ENCODE assay signal across 8 mouse cellular contexts in the genomic region with DNA sequence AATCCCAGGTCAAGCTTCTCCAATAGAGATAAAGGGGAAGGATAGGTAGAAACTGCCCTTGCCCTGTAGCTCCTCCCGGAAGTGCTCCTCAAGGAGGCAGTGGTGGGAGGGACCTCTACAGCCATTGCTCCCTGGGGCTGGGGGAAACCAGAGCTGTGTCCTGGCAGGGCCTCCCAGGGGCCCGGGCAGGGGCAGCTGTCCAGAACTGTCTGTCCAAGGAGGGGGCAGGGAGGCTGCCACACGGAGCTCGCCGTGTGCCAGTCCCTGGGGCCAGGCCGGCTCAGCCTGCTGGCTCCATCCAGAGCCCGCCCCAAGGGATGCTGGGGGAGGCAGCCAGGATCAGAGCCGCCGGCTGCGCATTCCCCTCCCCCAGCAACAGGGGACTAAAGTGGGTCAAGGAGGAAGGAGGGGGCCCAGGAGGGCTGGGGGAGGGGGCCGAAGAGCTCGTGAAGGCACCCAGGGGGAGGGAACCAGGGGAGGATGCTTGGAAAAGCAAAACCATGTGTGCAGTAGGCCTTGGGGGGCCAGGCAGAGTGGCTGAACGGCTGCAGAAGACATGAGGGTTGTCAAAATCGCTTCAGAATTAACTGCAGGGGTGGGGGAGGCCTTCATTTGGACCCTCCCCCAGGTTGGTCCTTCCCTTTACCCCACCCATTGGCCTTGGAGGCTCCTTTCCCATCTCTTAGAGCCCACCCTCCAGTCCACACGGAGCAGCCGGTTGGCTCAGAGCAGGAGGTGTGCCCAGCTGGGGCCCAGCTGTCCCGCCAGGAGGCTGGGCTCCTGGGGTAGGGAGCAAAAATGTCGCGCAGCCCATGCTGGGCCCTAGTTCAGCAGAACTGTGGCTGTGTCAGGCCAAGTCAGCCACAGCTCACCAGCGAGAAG. TPM values are rescaled to one million over a fixed set of nuclear protein-coding genes. Genes with fewer than 3 reads are reported as not detected.
DNase-seq lines count a peak whose midpoint lies in the region; ATAC-seq and TF ChIP-seq lines count a peak whose summit lies in the region.

No protein-coding gene starts in this region.

- H3K4me2 ChIP-seq in forebrain, embryonic 14.5 days (ENCODE audit: low read length) = peak overlapping the region; percentile 45
- peak overlapping the region; percentile 36 for H3K4me2 ChIP-seq in midbrain, embryonic 11.5 days
- H3K4me2 ChIP-seq in stomach, postnatal 0 days (replicated peaks; ENCODE audit: low read depth) = peak overlapping the region; percentile 58

- peak overlapping the region; percentile 39; the same call in 1 of the 2 replicates for H3K27ac ChIP-seq in forebrain, embryonic 14.5 days (ENCODE audit: low read depth, low read length)
- peak overlapping the region; percentile 81 for H3K27ac ChIP-seq in midbrain, embryonic 11.5 days (ENCODE audit: low read depth, low read length)
- peak overlapping the region; percentile 82 for H3K27ac ChIP-seq in stomach, postnatal 0 days (replicated peaks)

- H3K36me3 ChIP-seq in forebrain, embryonic 14.5 days (ENCODE audit: control insufficient read depth, insufficient read depth, low read length) = no peaks in the 10 kb centered on the region
- H3K36me3 ChIP-seq in midbrain, embryonic 11.5 days (ENCODE audit: control insufficient read depth, insufficient read depth, low read length) = no peaks in the 10 kb centered on the region
- H3K36me3 ChIP-seq in stomach, postnatal 0 days (ENCODE audit: control insufficient read depth, insufficient read depth, low read length) = no peaks in the 10 kb centered on the region

- peaks cover 31% of the 10 kb centered on the region for H3K4me1 ChIP-seq in forebrain, embryonic 14.5 days (ENCODE audit: control insufficient read depth, insufficient read depth, low read length)
- peaks cover 60% of the 10 kb centered on the region for H3K4me1 ChIP-seq in midbrain, embryonic 11.5 days (ENCODE audit: control insufficient read depth, insufficient read depth, low read length)
- peaks cover 13% of the 10 kb centered on the region for H3K4me1 ChIP-seq in stomach, postnatal 0 days (replicated peaks; ENCODE audit: control insufficient read depth, insufficient read depth)

- intact Hi-C loops in heart, postnatal 14 days (cut with DNase I) = no loop called here
- intact Hi-C loops in left cerebral cortex, postnatal 14 days (cut with DNase I) = no loop called here

- TF ChIP-seq CTCF in brain, embryonic 14.5 days (IDR thresholded peaks at IDR 0.05; ENCODE audit: borderline replicate concordance, extremely low read depth, insufficient read depth, insufficient read length) = no peak
- peak; percentile 15; the same call in 1 of the 2 replicates for TF ChIP-seq CTCF in stomach, postnatal 0 days (IDR thresholded peaks at IDR 0.05; ENCODE audit: low read depth)

- peak overlapping the region; percentile 4; the same call in 1 of the 2 replicates for H3K4me3 ChIP-seq in forebrain, embryonic 14.5 days (ENCODE audit: low read depth, low read length)
- peak overlapping the region; percentile 14 for H3K4me3 ChIP-seq in midbrain, embryonic 11.5 days (ENCODE audit: low read depth, low read length)
- peak overlapping the region; percentile 25 for H3K4me3 ChIP-seq in stomach, postnatal 0 days (ENCODE audit: low read depth, low read length)

- 3% methylated on average over 20 of the region's 20 CpGs for WGBS in forebrain, embryonic 14.5 days
- under 1% methylated on average over 20 of the region's 20 CpGs for WGBS in midbrain, embryonic 11.5 days
- 4% methylated on average over 20 of the region's 20 CpGs for WGBS in stomach, postnatal 0 days

- peak; percentile 74 for ATAC-seq in forebrain, embryonic 14.5 days
- ATAC-seq in midbrain, embryonic 11.5 days (ENCODE audit: low FRiP score) = peak; percentile 80
- ATAC-seq in stomach, postnatal 0 days (ENCODE audit: low FRiP score, low TSS enrichment) = peak; percentile 84
- no peak for ATAC-seq in granulocyte monocyte progenitor cell, adult 5-6 weeks (replicated peaks; ENCODE audit: poor library complexity, severe bottlenecking)

- DNase-seq in ES-CJ7 (ENCODE audit: low read depth, low spot score) = peak; percentile 90
- peak; percentile 85 for DNase-seq in brain, embryonic 14.5 days (ENCODE audit: low read depth)
- peak; percentile 71 for DNase-seq in forebrain, embryonic 14.5 days (ENCODE audit: low spot score)
- peak; percentile 61 to 69 for DNase-seq in heart, postnatal 14 days
- DNase-seq in left cerebral cortex, postnatal 14 days (ENCODE audit: low spot score in 2 of 2) = peak; percentile 59 to 68
- DNase-seq in midbrain, embryonic 11.5 days (ENCODE audit: low spot score, missing footprints) = peak; percentile 93
- DNase-seq in stomach, postnatal 0 days (ENCODE audit: low spot score) = peak; percentile 43

- H3K9ac ChIP-seq in forebrain, embryonic 14.5 days (ENCODE audit: low read length) = peak overlapping the region; percentile 54
- peak overlapping the region; percentile 52 for H3K9ac ChIP-seq in midbrain, embryonic 11.5 days (ENCODE audit: low read length)
- H3K9ac ChIP-seq in stomach, postnatal 0 days (ENCODE audit: low read length) = peak overlapping the region; percentile 38

- no peak for TF ChIP-seq EP300 in stomach, postnatal 0 days (optimal IDR thresholded peaks at IDR 0.05)

- TF ChIP-seq POLR2A in brain, embryonic 14.5 days (IDR thresholded peaks at IDR 0.05; ENCODE audit: borderline replicate concordance, extremely low read depth, insufficient read depth, insufficient read length, poor library complexity, severe bottlenecking) = no peak

- no peaks in the 10 kb centered on the region for H3K9me3 ChIP-seq in forebrain, embryonic 14.5 days (replicated peaks; ENCODE audit: control insufficient read depth, low read length)
- H3K9me3 ChIP-seq in midbrain, embryonic 11.5 days (ENCODE audit: control insufficient read depth, low read length) = no peaks in the 10 kb centered on the region
- H3K9me3 ChIP-seq in stomach, postnatal 0 days (ENCODE audit: control insufficient read depth, low read length) = no peaks in the 10 kb centered on the region

- no peaks in the 10 kb centered on the region for H3K27me3 ChIP-seq in forebrain, embryonic 14.5 days (replicated peaks; ENCODE audit: control insufficient read depth, insufficient read depth, low read length)
- H3K27me3 ChIP-seq in midbrain, embryonic 11.5 days (ENCODE audit: control insufficient read depth, insufficient read depth, low read length) = no peaks in the 10 kb centered on the region
- H3K27me3 ChIP-seq in stomach, postnatal 0 days (ENCODE audit: control insufficient read depth, insufficient read depth, low read length) = no peaks in the 10 kb centered on the region

RNA-seq across cellular contexts. Expression of a gene that starts 20.8 kb away (rescaled TPM):
- 58.6 and 113 TPM in 2 replicates for polyA plus RNA-seq in brain, embryonic 14.5 days (2012; rRNA removed)
- polyA plus RNA-seq in forebrain, embryonic 14.5 days (2014; fragmentation: Nextera tagmentation; extraction: Ambion mirVana) = 26.4 and 27.9 TPM in 2 replicates
- total RNA-seq in heart, postnatal 14 days (2021) = 1 to 10 TPM; 8.0 to 8.5 TPM
- total RNA-seq in left cerebral cortex, postnatal 14 days (2021) = 10 to 100 TPM; 20.4 to 27.4 TPM
- polyA plus RNA-seq in midbrain, embryonic 11.5 days (2014; fragmentation: Nextera tagmentation; extraction: Ambion mirVana) = 40.3 and 43.4 TPM in 2 replicates
- 2.6 and 2.8 TPM in 2 replicates for polyA plus RNA-seq in stomach, postnatal 0 days (2015; fragmentation: Nextera tagmentation; extraction: Ambion mirVana)
- total RNA-seq in granulocyte monocyte progenitor cell, adult 5-6 weeks (2014; fragmentation: Nextera tagmentation) = not detected in 2 replicates
- total RNA-seq in granulocyte monocyte progenitor cell, adult 5-6 weeks (2017) = not detected in 2 replicates

Comparison
In these comparisons a context has a peak if more than half of its experiments do, and no peak if none do; other contexts are left out.
1. DNase-seq: peak in every context shown above with its lines; median percentile 93 in midbrain, embryonic 11.5 days; 90 in ES-CJ7; 85 in brain, embryonic 14.5 days; 71 in forebrain, embryonic 14.5 days; 65 in heart, postnatal 14 days; 64 in left cerebral cortex, postnatal 14 days; 43 in stomach, postnatal 0 days.